Mouse (Mus musculus) hindbrain, embryonic 12.5 days (tissue): ENCODE results near the gene Nos1. TPM values are rescaled to one million over a fixed set of nuclear protein-coding genes. Genes with fewer than 3 reads are reported as not detected.
A peak's percentile ranks its signal among the peaks of the same experiment; 100 is the strongest.
"Not testable (repeated sequence)": the region's sequence is repeated elsewhere in the genome, so short reads cannot be mapped to it uniquely, and the experiment has no call there.

Experiments
- ATAC-seq: fragments of 200-750 bp; cut with Nextera tagmentation; 2 replicates; pipeline ENCODE4 v1.8.0; 2017; ENCODE audit warnings: moderate TSS enrichment; ENCODE audit not compliant: low FRiP score
- H3K27ac ChIP-seq: fragments of 300-500 bp; sonication (generic); 2 replicates; pipeline ENCODE4 v1.5.1; 2016; ENCODE audit warnings: mild to moderate bottlenecking
- H3K27me3 ChIP-seq: fragments of 300-500 bp; sonication (generic); 2 replicates; pipeline ENCODE4 v1.6.1; 2016; ENCODE audit warnings: mild to moderate bottlenecking
- H3K36me3 ChIP-seq: fragments of 300-500 bp; sonication (generic); 2 replicates; pipeline ENCODE4 v1.6.1; 2016; ENCODE audit warnings: mild to moderate bottlenecking
- H3K4me1 ChIP-seq: fragments of 300-500 bp; sonication (generic); 2 replicates; pipeline ENCODE4 v1.6.1; 2016
- H3K4me2 ChIP-seq: fragments of 300-500 bp; sonication (generic); replicated peaks from 2 replicates; pipeline ENCODE4 v1.6.1; 2016; ENCODE audit warnings: mild to moderate bottlenecking
- H3K4me3 ChIP-seq: fragments of 300-500 bp; sonication (generic); 2 replicates; pipeline ENCODE4 v1.5.1; 2016; ENCODE audit warnings: mild to moderate bottlenecking
- H3K9ac ChIP-seq: fragments of 300-500 bp; sonication (generic); 2 replicates; pipeline ENCODE4 v1.6.1; 2016; ENCODE audit warnings: mild to moderate bottlenecking, moderate library complexity
- H3K9me3 ChIP-seq: fragments of 300-500 bp; sonication (generic); replicated peaks from 2 replicates; pipeline ENCODE4 v1.6.1; 2016; ENCODE audit warnings: mild to moderate bottlenecking
- WGBS: fragments of 180-500 bp; shearing (Covaris S2); methylation state at CpG from one replicate; pipeline ENCODE4 v1.1.7; 2016; 5-methylcytosine and 5-hydroxymethylcytosine counted together
- polyA plus RNA-seq: library from polyadenylated mRNA; unstranded; fragments of >200 nt; fragmentation: Nextera tagmentation; extraction: Ambion mirVana; gene quantifications from 2 replicates; pipeline ENCODE4 v1.2.1, GENCODE M21; 2016

Gene Nos1
- polyA plus RNA-seq, 1 experiment from 2014 or later, result 0.99 TPM

DNA sequence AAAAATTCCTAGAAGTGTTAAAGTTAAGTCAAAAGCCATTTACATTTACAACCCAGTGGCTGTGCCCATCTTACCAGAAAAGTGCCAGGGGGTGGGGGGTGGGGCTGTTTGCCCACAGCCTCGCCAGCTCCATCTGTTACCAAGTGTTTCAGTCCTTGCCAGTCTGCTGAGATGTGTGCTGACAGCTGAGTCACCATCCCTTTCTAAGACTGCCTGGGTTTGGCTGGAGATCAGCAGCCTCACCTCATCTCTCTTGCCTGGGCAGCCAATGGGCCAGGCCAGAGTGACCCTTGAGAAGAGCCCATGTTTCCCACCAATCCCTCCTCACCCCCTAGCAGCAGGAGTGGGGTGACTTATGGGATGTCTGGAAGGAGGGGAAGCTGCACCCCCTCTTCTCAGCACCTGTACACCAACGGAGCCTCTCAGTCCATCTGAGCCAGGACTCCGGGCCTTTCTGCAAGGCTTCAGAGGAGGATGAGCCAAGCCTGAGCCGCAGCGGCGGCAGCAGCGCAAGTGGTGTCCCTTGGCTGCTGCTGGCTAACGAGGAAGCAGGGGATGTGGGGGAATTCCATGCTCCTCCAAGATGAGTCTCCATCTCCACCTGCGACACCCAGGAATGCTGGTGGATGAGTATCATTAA lies 100.2 kb downstream of the Nos1 start:
- Histone ChIP-seq H3K27me3 (no peaks in the 10 kb centered on the region), H3K36me3 (no peaks in the 10 kb centered on the region), H3K4me1 (no peaks in the 10 kb centered on the region), H3K4me2 (no peak overlapping the region), H3K9me3 (no peaks in the 10 kb centered on the region), H3K9ac (no peak overlapping the region), H3K27ac (no peak overlapping the region), H3K4me3 (no peak overlapping the region)
- 93% methylated on average over 9 of the region's 9 CpGs for WGBS
- no peak for ATAC-seq

DNA sequence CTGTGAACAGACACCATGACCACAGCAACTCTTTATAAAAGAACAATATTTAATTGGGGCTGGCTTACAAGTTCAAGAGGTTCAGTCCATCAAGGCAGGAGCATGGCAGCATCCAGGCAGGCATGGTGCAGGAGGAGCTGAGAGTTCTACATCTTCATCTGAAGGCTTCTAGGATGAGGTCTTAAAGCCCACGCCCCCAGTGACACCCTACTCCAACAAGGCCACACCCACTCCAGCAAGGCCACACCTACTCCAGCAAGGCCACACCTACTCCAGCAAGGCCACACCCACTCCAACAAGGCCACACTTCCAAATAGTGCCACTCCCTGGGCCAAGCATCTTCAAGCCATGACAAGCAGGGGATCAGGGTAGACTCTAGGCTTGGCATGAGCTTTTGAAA lies 101.6 kb downstream of the Nos1 start:
- not testable (repeated sequence) for ATAC-seq, H3K4me2 ChIP-seq, H3K9me3 ChIP-seq, H3K36me3 ChIP-seq, H3K4me3 ChIP-seq, H3K9ac ChIP-seq, H3K27me3 ChIP-seq, H3K4me1 ChIP-seq, H3K27ac ChIP-seq
- WGBS, result 80% methylated on average over 1 of the region's 1 CpGs

DNA sequence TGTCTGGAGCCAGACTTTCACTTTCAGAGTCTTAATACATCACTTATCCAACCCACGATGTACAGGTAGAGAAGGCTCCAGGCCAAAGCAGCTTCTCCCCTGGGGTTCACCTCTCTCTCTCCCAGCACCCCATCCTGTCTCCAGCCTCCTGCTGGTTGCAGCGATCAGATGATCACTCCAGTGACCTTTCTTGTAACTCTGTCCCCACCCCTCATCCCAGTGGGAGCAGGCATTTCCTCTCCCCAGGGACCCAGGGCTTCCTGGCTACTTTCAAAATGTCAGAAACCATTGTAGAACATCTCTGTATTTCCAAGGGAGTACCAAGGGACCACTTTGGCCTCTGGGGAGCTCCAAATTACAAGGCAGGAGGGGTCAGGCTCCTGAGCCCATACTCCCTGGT lies 104.2 kb downstream of the Nos1 start:
- Histone ChIP-seq H3K4me3 (no peak overlapping the region), H3K27ac (no peak overlapping the region), H3K27me3 (no peaks in the 10 kb centered on the region), H3K4me1 (no peaks in the 10 kb centered on the region), H3K36me3 (no peaks in the 10 kb centered on the region), H3K9ac (no peak overlapping the region), H3K4me2 (no peak overlapping the region), H3K9me3 (no peaks in the 10 kb centered on the region)
- 61% methylated on average over 2 of the region's 2 CpGs for WGBS
- ATAC-seq, result no peak

DNA sequence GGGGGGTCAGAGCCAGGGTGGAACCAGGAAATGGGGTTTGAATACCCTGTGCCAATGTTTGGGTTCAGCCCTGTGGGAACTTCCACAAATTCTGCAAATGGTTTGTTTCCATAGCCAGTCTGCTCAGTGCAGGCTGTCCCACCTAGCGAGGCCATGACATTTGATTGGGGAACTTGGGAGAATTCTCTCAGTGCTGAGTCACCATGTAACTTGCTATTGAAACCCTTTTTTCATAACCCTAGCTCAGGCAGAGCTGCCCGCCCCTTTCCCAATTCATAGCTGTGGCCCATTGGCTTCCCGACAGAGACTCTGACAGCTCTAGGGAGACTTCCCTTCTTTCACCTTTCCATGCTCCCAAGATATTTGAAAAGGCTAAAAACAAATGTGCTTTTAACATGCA lies 107.3 kb downstream of the Nos1 start:
- Histone ChIP-seq H3K36me3 (no peaks in the 10 kb centered on the region), H3K4me1 (no peaks in the 10 kb centered on the region), H3K4me2 (no peak overlapping the region), H3K27me3 (no peaks in the 10 kb centered on the region), H3K9ac (no peak overlapping the region), H3K27ac (no peak overlapping the region), H3K4me3 (no peak overlapping the region), H3K9me3 (no peaks in the 10 kb centered on the region)
- WGBS, result 82% methylated on average over 3 of the region's 3 CpGs
- no peak for ATAC-seq

DNA sequence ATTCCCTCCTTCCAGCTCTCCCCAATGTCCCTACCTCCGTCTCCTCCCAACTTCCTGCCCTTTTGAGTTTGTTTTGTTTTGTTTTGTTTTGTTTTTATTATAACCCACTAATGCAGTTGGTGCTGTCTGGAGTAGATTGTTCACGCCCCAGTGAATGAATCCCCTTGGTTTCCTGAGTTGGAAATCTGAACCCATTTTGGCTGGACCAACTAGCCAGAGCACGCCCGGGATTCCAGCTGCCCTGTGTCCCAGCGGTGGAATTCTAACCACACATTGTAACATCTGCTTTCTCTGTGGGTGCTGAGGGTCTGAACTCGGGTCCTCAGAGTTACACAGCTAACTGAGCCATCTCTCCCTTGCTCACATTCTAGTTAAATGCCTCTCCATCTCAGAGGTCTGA lies 108.1 kb downstream of the Nos1 start:
- no peak overlapping the region for H3K4me3 ChIP-seq
- H3K27ac ChIP-seq, result no peak overlapping the region
- no peaks in the 10 kb centered on the region for H3K9me3 ChIP-seq
- no peak overlapping the region for H3K9ac ChIP-seq
- no peak for ATAC-seq
- 68% methylated on average over 6 of the region's 6 CpGs for WGBS
- no peaks in the 10 kb centered on the region for H3K4me1 ChIP-seq
- H3K36me3 ChIP-seq, result no peaks in the 10 kb centered on the region
- no peak overlapping the region for H3K4me2 ChIP-seq
- no peaks in the 10 kb centered on the region for H3K27me3 ChIP-seq

DNA sequence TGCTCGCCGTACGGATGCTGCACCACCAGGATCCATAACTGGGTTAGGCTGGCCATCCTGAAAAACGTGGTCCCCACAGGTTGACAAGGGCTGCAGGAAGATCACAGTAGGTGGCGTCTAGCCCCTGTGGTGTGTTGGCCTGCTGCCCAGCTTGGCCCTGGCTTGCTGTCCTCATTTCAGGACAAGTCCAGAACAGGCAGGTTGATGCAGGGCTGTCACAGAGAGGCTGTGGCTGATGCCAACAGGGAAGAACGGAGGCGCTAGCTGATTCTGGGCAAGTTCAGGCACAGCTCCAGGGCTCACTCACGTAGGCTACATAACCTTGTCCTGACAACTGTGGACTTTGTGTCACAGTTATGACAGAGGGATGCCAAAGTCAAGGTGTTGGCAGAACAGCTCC lies 108.7 kb downstream of the Nos1 start:
- Histone ChIP-seq H3K36me3 (no peaks in the 10 kb centered on the region), H3K4me1 (no peaks in the 10 kb centered on the region), H3K27me3 (no peaks in the 10 kb centered on the region), H3K9me3 (no peaks in the 10 kb centered on the region), H3K27ac (no peak overlapping the region), H3K4me3 (no peak overlapping the region), H3K4me2 (no peak overlapping the region), H3K9ac (no peak overlapping the region)
- ATAC-seq, result no peak
- 78% methylated on average over 8 of the region's 8 CpGs for WGBS

DNA sequence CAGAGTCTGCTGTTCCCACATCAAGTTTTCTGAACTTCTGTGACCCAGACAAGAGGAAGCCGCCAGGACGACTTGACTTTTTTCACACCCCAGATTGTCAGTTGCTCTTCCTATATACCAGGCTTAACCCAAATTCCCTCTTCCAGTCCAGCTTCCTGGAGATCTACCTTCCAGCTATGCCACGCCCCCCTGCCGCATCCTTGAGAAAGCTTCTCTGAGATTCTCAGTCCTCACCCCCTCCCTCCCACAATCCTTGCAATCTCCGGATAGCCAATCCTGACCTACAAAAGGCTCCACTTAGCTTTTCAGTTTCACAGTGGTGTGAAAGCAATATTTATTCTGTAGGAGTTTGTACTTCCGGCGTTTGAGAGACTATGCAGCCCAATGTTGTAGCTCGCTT lies 110.0 kb downstream of the Nos1 start:
- no peak overlapping the region for H3K27ac ChIP-seq
- H3K36me3 ChIP-seq, result no peaks in the 10 kb centered on the region
- H3K27me3 ChIP-seq, result no peaks in the 10 kb centered on the region
- 72% methylated on average over 8 of the region's 8 CpGs for WGBS
- H3K4me2 ChIP-seq, result no peak overlapping the region
- no peak overlapping the region for H3K4me3 ChIP-seq
- ATAC-seq, result no peak
- H3K9ac ChIP-seq, result no peak overlapping the region
- H3K9me3 ChIP-seq, result no peaks in the 10 kb centered on the region
- H3K4me1 ChIP-seq, result no peaks in the 10 kb centered on the region

DNA sequence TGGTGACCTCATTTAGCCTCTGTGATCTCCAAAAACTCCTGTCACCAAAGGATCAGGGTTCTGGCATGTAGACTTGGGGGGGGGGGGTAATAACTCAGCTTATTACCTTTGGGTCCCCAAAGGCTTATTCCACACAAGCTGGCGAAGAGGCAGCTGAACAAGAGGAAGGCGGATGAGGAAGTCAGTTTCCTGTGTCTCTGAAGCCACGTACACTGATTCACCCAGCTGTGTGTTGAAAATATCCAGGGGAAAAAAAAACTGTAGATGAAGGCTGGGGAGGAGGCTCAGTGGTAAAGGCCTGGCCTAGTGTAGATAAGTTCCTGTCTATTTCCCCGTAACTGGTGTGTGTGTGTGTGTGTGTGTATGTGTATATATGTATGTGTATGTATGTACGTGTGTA lies 110.7 kb downstream of the Nos1 start:
- Histone ChIP-seq H3K9me3 (no peaks in the 10 kb centered on the region), H3K4me3 (no peak overlapping the region), H3K27ac (no peak overlapping the region), H3K4me2 (no peak overlapping the region), H3K27me3 (no peaks in the 10 kb centered on the region), H3K4me1 (no peaks in the 10 kb centered on the region), H3K9ac (no peak overlapping the region), H3K36me3 (no peaks in the 10 kb centered on the region)
- ATAC-seq, result no peak
- 87% methylated on average over 5 of the region's 5 CpGs for WGBS

DNA sequence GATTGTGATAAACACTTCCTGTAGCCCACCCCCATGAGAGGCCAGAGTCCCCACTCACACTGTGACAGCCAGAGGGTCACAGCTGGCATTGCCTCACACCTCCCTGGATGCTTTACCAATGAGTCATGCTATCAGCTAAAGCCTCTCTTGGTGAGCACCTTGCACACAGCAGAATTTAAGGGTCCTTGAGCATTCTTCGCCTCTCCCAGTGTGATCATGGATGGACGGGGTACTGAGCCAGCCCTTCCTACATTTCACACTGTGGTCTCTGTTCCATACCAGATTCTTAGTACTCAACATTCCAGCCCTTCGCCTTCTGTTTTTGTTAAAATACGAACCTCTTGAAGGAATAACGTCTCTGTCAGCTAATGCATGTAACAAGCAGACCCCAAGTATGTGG lies 113.2 kb downstream of the Nos1 start:
- no peaks in the 10 kb centered on the region for H3K9me3 ChIP-seq
- H3K27me3 ChIP-seq, result 0 out of 2 replicates have a peak, but pooled peaks cover 2% of the 10 kb centered on the region
- H3K9ac ChIP-seq, result no peak overlapping the region
- H3K4me1 ChIP-seq, result peaks cover 22% of the 10 kb centered on the region
- WGBS, result 89% methylated on average over 5 of the region's 5 CpGs
- no peak overlapping the region for H3K27ac ChIP-seq
- H3K4me3 ChIP-seq, result no peak overlapping the region
- H3K4me2 ChIP-seq, result no peak overlapping the region
- H3K36me3 ChIP-seq, result no peaks in the 10 kb centered on the region
- ATAC-seq, result no peak

DNA sequence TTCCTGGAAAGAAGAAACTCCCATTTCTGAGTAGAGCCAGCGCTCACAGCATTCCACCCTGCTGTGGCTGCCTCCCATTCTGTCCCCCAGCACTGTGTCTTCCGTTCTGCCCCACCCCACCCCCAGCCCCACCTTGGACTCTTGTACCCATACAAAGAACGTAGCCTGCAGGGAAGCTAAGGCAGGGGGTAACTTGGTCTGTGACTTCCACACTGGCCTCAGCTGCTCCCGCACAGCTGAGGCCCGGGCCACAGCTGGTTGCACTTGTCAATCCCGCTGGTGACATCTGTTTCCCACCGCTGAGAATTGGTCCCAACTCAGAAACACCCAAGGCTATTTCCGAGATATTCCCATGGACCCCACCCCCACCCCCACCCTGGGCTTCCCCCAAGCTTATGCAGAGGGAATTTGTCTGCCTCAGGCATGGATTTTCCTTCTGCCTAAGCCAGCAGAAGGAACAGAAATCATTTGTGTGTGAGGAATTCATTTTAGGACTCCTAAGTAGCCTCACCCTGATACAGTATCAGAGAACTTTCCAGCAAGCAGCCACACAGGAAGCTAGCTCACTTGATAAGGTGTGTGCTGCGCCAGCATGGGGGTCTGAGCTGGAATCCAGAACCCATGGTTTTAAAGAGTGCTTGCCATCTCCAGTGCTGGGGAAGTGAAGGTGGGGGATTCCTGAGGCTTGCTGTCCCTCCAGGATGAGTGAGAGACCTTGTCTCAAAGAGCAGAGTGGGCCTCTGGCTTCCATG lies 117.4 kb downstream of the Nos1 start:
- ATAC-seq, result peak; percentile 67; the same call in 1 of the 2 replicates
- WGBS, result 13% methylated on average over 9 of the region's 9 CpGs
- H3K27ac ChIP-seq, result 0 out of 2 replicates have a peak overlapping the region, but pooled peaks have one; percentile 23

DNA sequence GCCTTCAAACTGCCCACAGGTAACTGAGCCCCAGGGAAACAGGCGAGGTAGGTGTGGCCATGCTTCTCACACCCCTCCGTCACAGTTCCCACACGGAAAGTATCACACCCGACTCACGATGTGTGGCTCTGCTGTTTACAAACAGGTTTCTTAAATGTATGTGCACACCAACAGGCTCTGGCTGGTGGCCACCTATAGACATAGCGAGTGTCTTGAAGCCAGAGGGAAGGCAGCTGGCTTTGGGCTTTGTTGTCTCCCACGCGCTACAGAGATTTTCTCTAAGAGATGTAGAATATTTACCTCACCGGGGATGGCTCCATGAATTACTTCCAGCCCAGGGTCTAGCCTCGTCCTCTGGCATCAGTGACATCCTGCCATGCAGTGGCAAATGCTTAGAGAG lies 118.5 kb downstream of the Nos1 start:
- Histone ChIP-seq H3K27ac (no peak overlapping the region), H3K4me2 (no peak overlapping the region), H3K9me3 (no peaks in the 10 kb centered on the region), H3K4me3 (no peak overlapping the region), H3K36me3 (no peaks in the 10 kb centered on the region), H3K27me3 (0 out of 2 replicates have a peak, but pooled peaks cover 2% of the 10 kb centered on the region), H3K4me1 (peaks cover 39% of the 10 kb centered on the region), H3K9ac (no peak overlapping the region)
- no peak for ATAC-seq
- WGBS, result 82% methylated on average over 10 of the region's 10 CpGs

More for the DNA sequence above, 117.4 kb downstream of the Nos1 start:
- 0 out of 2 replicates have a peak, but pooled peaks cover 2% of the 10 kb centered on the region for H3K27me3 ChIP-seq
- peaks cover 33% of the 10 kb centered on the region for H3K4me1 ChIP-seq
- 0 out of 2 replicates have a peak overlapping the region, but pooled peaks have one; percentile 1 for H3K9ac ChIP-seq
- H3K9me3 ChIP-seq, result no peaks in the 10 kb centered on the region
- H3K4me3 ChIP-seq, result no peak overlapping the region
- H3K4me2 ChIP-seq, result no peak overlapping the region
- no peaks in the 10 kb centered on the region for H3K36me3 ChIP-seq

DNA sequence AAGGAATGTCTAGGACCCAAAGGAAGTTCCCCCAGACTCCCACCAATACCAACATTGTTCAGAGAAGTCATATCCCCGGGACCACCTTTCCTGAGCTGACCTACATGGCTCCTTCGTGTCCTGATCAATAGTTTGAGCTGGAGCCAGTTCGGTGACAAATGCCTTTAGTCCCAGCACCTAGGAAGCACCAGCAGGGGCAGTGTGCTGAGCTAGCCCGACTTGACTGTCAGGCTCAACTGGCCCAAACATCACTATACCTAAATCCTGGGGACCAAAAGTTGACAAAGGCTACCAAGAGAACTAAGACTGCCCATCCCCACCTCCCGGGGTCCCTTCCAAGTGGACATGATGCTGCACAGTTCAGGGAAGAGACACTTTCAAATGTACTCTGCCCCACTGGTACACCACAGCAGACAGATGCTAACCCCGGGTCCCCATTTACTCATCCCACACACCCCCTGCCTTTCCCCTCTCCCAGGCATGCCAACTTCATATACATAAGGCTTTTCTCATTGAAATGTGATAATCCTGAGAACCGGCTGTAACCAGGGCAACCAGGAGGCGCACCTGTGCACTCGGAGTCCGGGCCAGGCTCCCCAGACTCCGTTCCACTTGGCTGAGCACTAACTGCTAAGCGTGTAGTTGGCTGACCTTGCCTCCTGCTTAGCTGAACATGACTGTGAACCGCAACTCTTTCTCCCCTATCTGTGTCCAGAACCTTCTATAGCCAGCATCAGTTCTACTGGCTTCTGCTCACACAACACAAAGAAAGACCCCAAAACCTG lies 120.3 kb downstream of the Nos1 start:
- ATAC-seq, result no peak
- H3K9ac ChIP-seq, result no peak overlapping the region
- H3K27ac ChIP-seq, result no peak overlapping the region
- no peak overlapping the region for H3K4me3 ChIP-seq
- 22% methylated on average over 13 of the region's 13 CpGs for WGBS
- peaks cover 39% of the 10 kb centered on the region for H3K4me1 ChIP-seq
- H3K27me3 ChIP-seq, result 0 out of 2 replicates have a peak, but pooled peaks cover 2% of the 10 kb centered on the region
- H3K36me3 ChIP-seq, result no peaks in the 10 kb centered on the region
- no peaks in the 10 kb centered on the region for H3K9me3 ChIP-seq
- no peak overlapping the region for H3K4me2 ChIP-seq
